Mouse (Mus musculus) neural tube, embryonic 14.5 days (tissue): ENCODE measurements around the gene Tor4a. TPM values are rescaled to one million over a fixed set of nuclear protein-coding genes. Genes with fewer than 3 reads are reported as not detected.

Source experiments
- ATAC-seq: fragments of 200-750 bp; cut with Nextera tagmentation; 2 replicates; pipeline ENCODE4 v1.8.0; 2017; ENCODE audit warnings: low read depth, mild to moderate bottlenecking, moderate TSS enrichment, moderate library complexity
- H3K27ac ChIP-seq: fragments of 300-500 bp; sonication (generic); 2 replicates; pipeline ENCODE4 v1.5.1; 2014; ENCODE audit warnings: low read depth, mild to moderate bottlenecking, control low read depth, low read length, moderate library complexity, mixed read lengths
- H3K27me3 ChIP-seq: fragments of 300-500 bp; sonication (generic); 2 replicates; pipeline ENCODE4 v1.6.1; 2014; ENCODE audit warnings: low read length; ENCODE audit not compliant: control insufficient read depth, insufficient read depth
- H3K36me3 ChIP-seq: fragments of 300-500 bp; sonication (generic); 2 replicates; pipeline ENCODE4 v1.6.1; 2014; ENCODE audit warnings: low read length, mixed read lengths; ENCODE audit not compliant: control insufficient read depth, insufficient read depth
- H3K4me1 ChIP-seq: fragments of 300-500 bp; sonication (generic); 2 replicates; pipeline ENCODE4 v1.6.1; 2014; ENCODE audit warnings: low read length; ENCODE audit not compliant: control insufficient read depth, insufficient read depth
- H3K4me2 ChIP-seq: fragments of 300-500 bp; sonication (generic); 2 replicates; pipeline ENCODE4 v1.6.1; 2014; ENCODE audit warnings: mild to moderate bottlenecking, low read depth, low read length, control low read depth
- H3K4me3 ChIP-seq: fragments of 300-500 bp; sonication (generic); 2 replicates; pipeline ENCODE4 v1.5.1; 2014; ENCODE audit warnings: low read depth, low read length, control low read depth, mixed read lengths
- H3K9ac ChIP-seq: fragments of 300-500 bp; sonication (generic); replicated peaks from 2 replicates; pipeline ENCODE4 v1.6.1; 2014; ENCODE audit warnings: low read depth, mild to moderate bottlenecking, control low read depth, low read length, mixed read lengths
- H3K9me3 ChIP-seq: fragments of 300-500 bp; sonication (generic); 2 replicates; pipeline ENCODE4 v1.6.1; 2016; ENCODE audit warnings: low read length; ENCODE audit not compliant: control insufficient read depth
- WGBS: fragments of 180-500 bp; shearing (Covaris S2); extraction: QIAGEN DNeasy Blood & Tissue Kit; methylation state at CpG from one replicate; pipeline ENCODE4 v1.1.7; 2014; 5-methylcytosine and 5-hydroxymethylcytosine counted together
- polyA plus RNA-seq: library from polyadenylated mRNA; unstranded; fragments of >200 nt; fragmentation: Nextera tagmentation; extraction: Ambion mirVana; gene quantifications from 2 replicates; pipeline ENCODE4 v1.2.1, GENCODE M21; 2014

The Tor4a gene
- 0.88 and 1.4 TPM in 2 replicates for polyA plus RNA-seq

- Histone ChIP-seq H3K27ac (no peak within 1 kb of the TSS), H3K4me3 (no peak within 1 kb of the TSS; the same call in 1 of the 2 replicates), H3K4me1 (no peaks in the 10 kb centered on the region), H3K27me3 (peaks cover 9% of the 10 kb centered on the region; the same call in 1 of the 2 replicates), H3K9ac (no peak within 1 kb of the TSS), H3K9me3 (no peaks in the 10 kb centered on the region), H3K4me2 (0 out of 2 replicates have a peak within 1 kb of the TSS, but pooled peaks have one; percentile 16), H3K36me3 (peaks cover 28% of the 10 kb centered on the region)
- no peak for ATAC-seq
- WGBS, result 10% methylated on average over 8 of the region's 8 CpGs
Measured at GRCm38 (mm10) chr2:25196172-25196954, at the start of gene Tor4a. Gene Tor4a, minus strand, starts transcription at chr2:25196886.

- H3K4me3 ChIP-seq, result no peak overlapping the region
- WGBS, result 91% methylated on average over 4 of the region's 4 CpGs
- peaks cover 5% of the 10 kb centered on the region; the same call in 1 of the 2 replicates for H3K4me1 ChIP-seq
- H3K4me2 ChIP-seq, result no peak overlapping the region
- H3K9ac ChIP-seq, result no peak overlapping the region
- H3K9me3 ChIP-seq, result no peaks in the 10 kb centered on the region
- no peak overlapping the region for H3K27ac ChIP-seq
- no peak for ATAC-seq
- H3K36me3 ChIP-seq, result peaks cover 11% of the 10 kb centered on the region
- H3K27me3 ChIP-seq, result no peaks in the 10 kb centered on the region
Measured at GRCm38 (mm10) chr2:25244144-25244543, 47.5 kb upstream of the Tor4a start.

DNA sequence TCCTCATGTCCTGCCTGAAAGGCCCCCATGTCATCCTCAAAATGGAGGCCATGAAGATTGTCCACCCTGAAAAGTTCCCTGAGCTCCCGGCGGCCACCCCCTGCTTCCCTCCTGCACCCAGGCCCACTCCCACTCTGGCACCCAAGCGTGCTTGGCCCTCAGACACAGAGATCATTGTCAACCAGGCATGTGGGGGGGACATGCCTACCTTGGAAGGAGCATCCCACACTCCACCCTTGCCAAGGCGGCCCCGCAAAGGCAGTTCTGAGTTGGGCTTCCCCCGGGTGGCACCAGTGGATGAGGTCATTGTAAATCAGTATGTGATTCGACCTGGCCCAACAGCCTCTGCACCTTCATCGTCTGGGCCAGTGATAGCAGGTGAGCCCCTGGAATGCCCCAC lies 46.7 kb upstream of the Tor4a start:
- no peaks in the 10 kb centered on the region for H3K27me3 ChIP-seq
- no peaks in the 10 kb centered on the region for H3K9me3 ChIP-seq
- H3K4me1 ChIP-seq, result peaks cover 5% of the 10 kb centered on the region; the same call in 1 of the 2 replicates
- peak overlapping the region; percentile 78 for H3K9ac ChIP-seq
- H3K36me3 ChIP-seq, result peaks cover 7% of the 10 kb centered on the region; the same call in 1 of the 2 replicates
- no peak for ATAC-seq
- H3K4me3 ChIP-seq, result peak overlapping the region; percentile 69
- 84% methylated on average over 8 of the region's 8 CpGs for WGBS
- H3K4me2 ChIP-seq, result peak overlapping the region; percentile 81
- no peak overlapping the region for H3K27ac ChIP-seq

GRCm38 (mm10) chr2:25242101-25242506 lies 45.4 kb upstream of the Tor4a start, which contains the start of the genes Rnf208 and Cysrt1:
Gene Rnf208, plus strand, starts transcription at chr2:25242255.
Gene Cysrt1, minus strand, starts transcription at chr2:25242452.
- ATAC-seq, result peak; percentile 61
- H3K9ac ChIP-seq, result peak within 1 kb of the TSS; percentile 78
- H3K27ac ChIP-seq, result peak within 1 kb of the TSS; percentile 71
- H3K4me1 ChIP-seq, result peaks cover 5% of the 10 kb centered on the region; the same call in 1 of the 2 replicates
- peaks cover 7% of the 10 kb centered on the region; the same call in 1 of the 2 replicates for H3K36me3 ChIP-seq
- H3K4me2 ChIP-seq, result peak within 1 kb of the TSS; percentile 81
- H3K27me3 ChIP-seq, result no peaks in the 10 kb centered on the region
- H3K9me3 ChIP-seq, result no peaks in the 10 kb centered on the region
- peak within 1 kb of the TSS; percentile 69 for H3K4me3 ChIP-seq
- 0% methylated on average over 47 of the region's 59 CpGs for WGBS

DNA sequence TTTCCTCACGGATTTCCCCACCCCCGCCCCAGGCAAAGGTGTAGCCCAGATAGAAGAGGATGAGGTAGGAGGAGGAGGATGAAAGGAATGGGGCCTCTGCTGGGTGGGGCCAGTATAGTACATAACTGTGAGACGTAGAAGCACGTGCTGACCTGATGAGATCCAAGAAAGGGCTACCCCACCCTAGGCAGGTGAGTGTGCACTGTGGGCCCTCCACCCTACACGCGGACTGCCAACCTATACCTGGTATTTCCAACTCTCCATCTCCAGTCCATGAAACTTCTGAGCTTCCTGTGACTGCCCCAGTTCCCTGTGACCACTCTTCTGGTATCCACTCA lies 44.7 kb upstream of the Tor4a start:
- H3K36me3 ChIP-seq, result peaks cover 3% of the 10 kb centered on the region; the same call in 1 of the 2 replicates
- WGBS, result 17% methylated on average over 6 of the region's 6 CpGs
- peak overlapping the region; percentile 69 for H3K4me3 ChIP-seq
- peak overlapping the region; percentile 40; the same call in 1 of the 2 replicates for H3K27ac ChIP-seq
- no peaks in the 10 kb centered on the region for H3K9me3 ChIP-seq
- peak overlapping the region; percentile 81 for H3K4me2 ChIP-seq
- no peaks in the 10 kb centered on the region for H3K27me3 ChIP-seq
- H3K9ac ChIP-seq, result peak overlapping the region; percentile 78
- H3K4me1 ChIP-seq, result peaks cover 5% of the 10 kb centered on the region; the same call in 1 of the 2 replicates
- ATAC-seq, result peak; percentile 7

- Histone ChIP-seq H3K4me3 (peak overlapping the region; percentile 69), H3K9ac (peak overlapping the region; percentile 78), H3K27ac (peak overlapping the region; percentile 40; the same call in 1 of the 2 replicates), H3K4me2 (peak overlapping the region; percentile 81), H3K9me3 (no peaks in the 10 kb centered on the region), H3K4me1 (peaks cover 5% of the 10 kb centered on the region; the same call in 1 of the 2 replicates), H3K27me3 (no peaks in the 10 kb centered on the region), H3K36me3 (peaks cover 3% of the 10 kb centered on the region; the same call in 1 of the 2 replicates)
- 2% methylated on average over 29 of the region's 29 CpGs for WGBS
- peak; percentile 81 for ATAC-seq
Measured at GRCm38 (mm10) chr2:25240723-25241437, 44.2 kb upstream of the Tor4a start.

GRCm38 (mm10) chr2:25240310-25240709 lies 43.6 kb upstream of the Tor4a start:
- peaks cover 2% of the 10 kb centered on the region; the same call in 1 of the 2 replicates for H3K36me3 ChIP-seq
- no peak overlapping the region for H3K9ac ChIP-seq
- peak overlapping the region; percentile 24; the same call in 1 of the 2 replicates for H3K27ac ChIP-seq
- peaks cover 5% of the 10 kb centered on the region; the same call in 1 of the 2 replicates for H3K4me1 ChIP-seq
- H3K4me3 ChIP-seq, result peak overlapping the region; percentile 69
- ATAC-seq, result peak; percentile 23; the same call in 1 of the 2 replicates
- H3K9me3 ChIP-seq, result no peaks in the 10 kb centered on the region
- H3K4me2 ChIP-seq, result peak overlapping the region; percentile 81; the same call in 1 of the 2 replicates
- H3K27me3 ChIP-seq, result no peaks in the 10 kb centered on the region
- WGBS, result 51% methylated on average over 8 of the region's 8 CpGs

GRCm38 (mm10) chr2:25239766-25240165 lies 43.1 kb upstream of the Tor4a start:
- no peak overlapping the region for H3K27ac ChIP-seq
- H3K36me3 ChIP-seq, result no peaks in the 10 kb centered on the region
- no peak for ATAC-seq
- no peaks in the 10 kb centered on the region for H3K9me3 ChIP-seq
- peaks cover 5% of the 10 kb centered on the region; the same call in 1 of the 2 replicates for H3K4me1 ChIP-seq
- H3K4me2 ChIP-seq, result no peak overlapping the region
- 91% methylated on average over 3 of the region's 3 CpGs for WGBS
- no peak overlapping the region for H3K9ac ChIP-seq
- H3K27me3 ChIP-seq, result no peaks in the 10 kb centered on the region
- no peak overlapping the region for H3K4me3 ChIP-seq
